Mouse (Mus musculus) embryo, embryonic 11.5 days (tissue): Measurements from ENCODE around the gene Il16.

Experiments
- DNase-seq: peaks from one replicate; pipeline ENCODE4 v3.0.0-alpha.2; 2012; ENCODE audit warnings: low read depth, low spot score

Il16 gene

GRCm38 (mm10) chr7:83682640-83683274 lies 62.8 kb downstream of the Il16 start:
- DNase-seq: no peak

DNA sequence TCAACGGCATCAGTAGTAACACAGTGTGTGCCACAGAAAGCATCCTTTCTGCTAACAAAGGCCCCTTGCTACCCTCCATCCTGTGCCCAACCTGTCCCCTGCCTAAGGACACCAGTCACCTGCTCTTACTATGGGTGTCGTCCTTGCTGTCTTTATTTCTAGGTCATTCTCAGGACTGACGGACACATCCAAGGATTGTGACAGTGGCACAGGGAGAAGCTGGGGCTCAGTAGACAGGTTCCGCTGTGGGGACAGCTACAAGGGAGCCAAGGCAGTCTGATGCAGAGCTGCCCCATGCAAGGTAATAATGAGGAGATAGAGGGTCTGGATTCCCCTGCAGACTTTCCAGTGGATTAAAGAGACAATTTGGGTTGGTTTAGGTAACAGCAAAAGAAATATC lies 67.0 kb downstream of the Il16 start:
- DNase-seq: no peak

DNA sequence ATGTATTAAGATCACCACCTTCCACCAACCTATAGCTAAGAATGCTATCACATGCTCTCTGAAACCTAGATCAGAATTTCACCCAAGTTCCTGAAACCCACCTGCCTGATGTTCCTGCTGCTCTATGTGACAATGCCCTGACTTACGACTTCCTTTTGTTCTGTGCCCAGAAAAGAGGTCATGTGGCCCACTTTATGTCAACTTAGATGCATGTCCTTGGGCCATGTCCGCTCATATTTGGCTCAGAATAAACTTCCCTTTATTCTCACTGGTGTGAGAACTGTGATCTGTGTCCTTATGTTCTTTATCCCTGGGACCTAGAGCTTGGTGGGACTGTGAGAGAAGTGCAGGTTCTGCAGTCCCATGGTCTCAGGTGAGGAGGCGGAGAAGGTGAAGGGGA lies 68.2 kb downstream of the Il16 start:
- no peak for DNase-seq

DNA sequence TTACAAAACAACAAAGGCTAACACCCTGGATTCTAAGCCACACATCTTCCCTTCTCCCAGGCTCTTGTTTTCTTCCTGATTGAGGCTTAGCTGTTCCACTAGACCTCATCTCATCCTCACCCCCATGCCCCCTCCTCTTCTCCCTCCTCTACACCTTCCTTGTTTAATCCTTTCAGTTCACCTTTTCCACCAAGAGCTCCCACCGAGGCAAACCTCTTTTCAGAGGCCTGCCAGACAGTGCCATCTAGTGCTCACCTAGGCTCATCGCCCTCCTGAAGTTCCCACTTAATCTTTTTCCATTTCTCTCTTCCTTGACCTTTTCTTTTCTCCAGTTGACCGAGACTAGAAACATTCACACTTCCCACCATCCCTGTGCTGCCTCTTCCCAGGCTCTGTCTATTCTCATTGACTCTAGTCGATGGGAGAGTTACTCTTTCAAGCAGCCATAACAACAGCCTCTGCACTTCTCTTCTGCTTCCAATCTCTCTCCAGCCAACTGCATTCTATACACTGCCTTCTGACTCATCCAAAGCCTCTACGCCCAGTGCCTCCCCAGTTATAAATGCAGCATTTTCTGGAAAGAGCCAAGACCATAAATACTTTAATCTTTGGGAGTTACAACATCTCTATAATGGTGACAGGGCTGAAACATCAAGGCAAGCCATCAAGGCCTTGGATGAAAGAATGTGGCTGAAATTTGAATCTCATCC lies 69.8 kb downstream of the Il16 start:
- peak; percentile 11 for DNase-seq

- no peak for DNase-seq
These were observed 74.0 kb downstream of the Il16 start for GRCm38 (mm10) chr7:83671573-83671972.

DNA sequence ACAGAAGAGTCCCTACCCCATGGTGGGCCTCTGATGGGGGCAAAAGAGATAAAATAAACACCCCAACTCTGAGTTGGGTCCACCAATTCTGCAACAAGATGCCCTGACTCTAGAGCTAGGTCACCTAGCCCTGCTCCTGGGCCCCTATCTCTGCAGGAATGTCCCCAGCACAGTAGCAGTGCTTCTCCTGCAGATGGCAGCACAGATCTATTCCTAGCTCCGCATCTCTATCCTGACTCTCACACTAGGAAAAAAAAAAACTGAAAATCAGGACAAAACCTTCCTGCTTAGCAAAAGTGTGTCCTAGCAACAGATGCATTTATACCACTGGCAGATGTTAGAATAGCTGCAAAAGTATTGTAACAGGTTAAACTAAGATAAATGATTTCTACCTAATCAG lies 76.8 kb downstream of the Il16 start:
- peak; percentile 31 for DNase-seq

DNA sequence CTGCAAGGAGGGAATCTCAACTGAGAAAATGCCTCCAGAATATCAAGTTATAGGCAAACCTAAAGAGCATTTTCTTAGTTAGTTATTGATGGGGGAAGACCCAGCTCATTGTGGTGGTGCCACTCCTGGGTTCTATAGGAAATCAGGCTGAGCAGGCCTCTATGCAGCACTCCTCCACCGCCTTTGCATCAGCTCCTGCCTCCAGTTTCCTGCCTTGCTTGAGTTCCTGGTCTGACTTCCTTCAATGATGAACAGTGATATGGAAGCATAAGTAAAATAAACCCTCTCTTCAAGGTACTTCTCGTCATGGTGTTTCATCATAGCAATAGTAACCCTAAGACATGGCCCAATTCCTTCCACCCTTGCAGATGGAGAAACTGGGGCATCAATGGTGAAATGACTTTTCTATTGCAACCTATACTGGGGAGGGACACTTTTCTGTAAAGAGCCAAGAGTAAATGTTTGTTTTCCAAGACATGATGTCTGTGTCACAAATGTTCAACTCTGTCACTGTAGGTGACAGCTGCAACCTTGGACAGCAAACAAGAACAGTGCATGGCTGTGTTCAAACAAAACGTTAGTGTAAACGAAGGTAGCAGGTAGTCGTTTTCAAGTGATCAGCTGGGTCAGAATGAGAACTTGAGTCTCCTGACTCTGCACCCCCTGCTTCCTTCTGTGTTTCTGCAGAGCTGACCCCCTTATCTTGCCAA lies 77.4 kb downstream of the Il16 start:
- no peak for DNase-seq

DNA sequence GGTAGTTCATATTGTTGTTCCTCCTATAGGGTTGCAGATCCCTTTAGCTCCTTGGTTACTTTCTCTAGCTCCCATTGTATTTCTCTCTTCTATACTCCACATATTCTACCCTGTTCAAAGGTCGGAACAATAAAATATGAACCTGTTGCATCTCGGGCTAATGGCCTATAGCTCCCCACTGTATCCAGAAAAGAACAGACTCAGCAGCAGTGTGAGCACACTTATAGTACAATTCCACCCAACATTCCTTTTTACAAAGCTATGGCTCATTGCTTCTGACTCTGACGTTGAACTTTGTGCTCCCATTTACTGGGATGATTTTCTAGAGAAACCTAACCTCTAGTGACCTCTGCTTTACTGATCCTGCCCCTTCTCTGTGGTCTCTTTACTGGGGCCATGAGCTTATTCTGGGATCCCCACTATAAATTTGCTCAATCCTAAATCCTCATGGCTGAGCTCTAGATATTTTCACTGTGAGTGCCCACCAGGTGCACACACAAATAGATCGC lies 79.4 kb downstream of the Il16 start:
- DNase-seq: no peak

- DNase-seq: no peak
These were observed 82.7 kb downstream of the Il16 start for GRCm38 (mm10) chr7:83662711-83663375.

GRCm38 (mm10) chr7:83661763-83662162 lies 83.8 kb downstream of the Il16 start:
- DNase-seq: no peak

- DNase-seq: no peak
These were observed 84.5 kb downstream of the Il16 start for GRCm38 (mm10) chr7:83661031-83661430.

DNA sequence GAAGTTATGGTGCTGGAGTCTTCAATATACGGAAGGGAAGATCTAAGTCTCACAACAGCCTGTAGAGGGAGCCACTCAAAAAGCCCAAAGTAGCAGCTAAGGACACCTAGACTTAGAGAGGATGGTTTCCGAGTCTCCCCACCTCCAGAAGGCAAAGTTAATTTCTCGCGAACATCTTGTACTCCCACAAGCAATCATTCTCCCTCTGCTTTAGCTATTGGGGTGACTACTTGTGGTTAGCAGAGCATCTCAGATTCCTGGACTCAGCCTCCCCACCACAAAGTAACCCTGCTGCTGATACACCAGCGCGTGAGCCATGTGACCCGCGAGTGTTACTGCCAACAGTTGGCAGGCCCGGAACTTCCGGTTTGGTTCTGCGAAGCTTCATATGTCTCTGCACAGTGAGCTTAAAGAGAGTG lies 85.2 kb downstream of the Il16 start:
- DNase-seq: no peak

- DNase-seq: no peak
These were observed 86.1 kb downstream of the Il16 start for GRCm38 (mm10) chr7:83659159-83660065.

- DNase-seq: no peak
These were observed 86.8 kb downstream of the Il16 start for GRCm38 (mm10) chr7:83658716-83659115.

- no peak for DNase-seq
These were observed 90.4 kb downstream of the Il16 start for GRCm38 (mm10) chr7:83654938-83655630.

DNA sequence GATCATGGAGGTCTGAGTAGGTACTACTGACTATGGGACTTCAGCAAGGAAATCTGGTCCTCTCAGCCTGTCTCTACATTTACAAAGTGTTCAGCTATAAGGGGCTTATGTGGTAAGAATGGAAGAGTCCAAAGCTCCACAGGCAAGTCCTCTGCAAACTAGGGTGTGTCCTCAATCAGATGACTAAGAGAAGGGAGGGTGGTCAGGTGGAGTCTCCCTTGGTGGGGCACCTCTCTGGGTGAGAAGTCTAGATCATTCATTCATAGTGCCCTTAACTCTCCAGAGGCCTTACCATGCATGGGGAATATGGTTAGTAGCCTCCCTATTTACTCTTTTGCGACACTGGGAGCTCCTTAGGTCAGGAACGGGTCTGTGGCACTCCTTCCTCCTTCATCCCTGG lies 91.3 kb downstream of the Il16 start:
- no peak for DNase-seq

- no peak for DNase-seq
These were observed 91.9 kb downstream of the Il16 start for GRCm38 (mm10) chr7:83653605-83654051.

- DNase-seq: no peak
These were observed 93.0 kb downstream of the Il16 start for GRCm38 (mm10) chr7:83652498-83652897.

GRCm38 (mm10) chr7:83650638-83651037 lies 94.9 kb downstream of the Il16 start:
- no peak for DNase-seq

- no peak for DNase-seq
These were observed 96.7 kb downstream of the Il16 start for GRCm38 (mm10) chr7:83648807-83649206.
